Mouse (Mus musculus): ENCODE measurements around the gene Pitpnb.

DNA sequence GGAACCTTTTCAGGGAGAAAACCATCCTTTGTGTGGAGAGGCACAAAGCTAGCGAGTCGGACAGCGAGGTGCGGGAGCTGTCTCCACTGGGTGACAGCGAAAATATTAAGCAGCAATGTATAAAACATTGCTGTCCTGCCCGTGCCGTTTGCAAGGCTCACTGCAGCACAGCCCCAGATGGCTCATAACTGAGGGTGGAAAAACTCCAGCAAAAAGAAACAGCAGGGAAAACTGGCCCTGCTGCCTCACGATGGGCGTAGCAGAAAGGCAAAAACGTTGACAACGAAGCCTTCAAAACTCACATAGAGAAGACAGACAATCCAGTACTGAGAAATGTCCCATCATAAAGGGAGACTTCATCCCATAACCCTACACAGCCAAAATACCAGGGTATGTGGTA lies 40.5 kb upstream of the Pitpnb start:
- TF ChIP-seq CTCF (IDR thresholded peaks at IDR 0.05; ENCODE audit: low read depth): no peak
- no peak for TF ChIP-seq EP300 (optimal IDR thresholded peaks at IDR 0.05)

Data from stomach, postnatal 0 days (tissue).